Mouse (Mus musculus): ENCODE results near the gene Cideb.

Gene Cideb

GRCm38 (mm10) chr14:55758363-55758784 is at the start of gene Cideb:
TSS of gene Cideb (minus strand) at chr14:55758458.
- DNase-seq (ENCODE audit: low read depth in 1 of 2, low spot score in 2 of 2), result no peak

GRCm38 (mm10) chr14:55795380-55796163 is 37.3 kb upstream of the Cideb start:
- no peak for DNase-seq (ENCODE audit: low read depth in 1 of 2, low spot score in 2 of 2)

DNA sequence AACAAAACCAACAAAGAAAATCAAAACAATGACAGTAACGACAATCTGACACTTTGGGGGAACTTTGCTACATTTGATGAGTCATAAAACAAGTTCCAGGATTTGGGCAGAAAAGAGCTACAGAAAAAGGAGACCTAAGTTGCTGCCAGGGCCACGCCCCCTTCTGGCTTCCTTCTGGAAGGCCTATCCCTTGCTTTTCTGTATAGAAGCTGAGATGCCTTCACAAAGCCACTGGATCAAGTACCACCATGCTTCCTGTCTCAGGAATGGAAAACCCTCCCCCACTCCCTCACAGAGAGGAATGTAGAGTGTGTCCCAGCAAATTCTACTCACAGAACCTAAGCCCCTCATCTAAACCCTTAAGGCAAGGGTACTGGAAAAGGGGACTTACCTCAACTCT is 35.7 kb upstream of the Cideb start:
- DNase-seq (ENCODE audit: low read depth in 1 of 2, low spot score in 2 of 2), result no peak

DNA sequence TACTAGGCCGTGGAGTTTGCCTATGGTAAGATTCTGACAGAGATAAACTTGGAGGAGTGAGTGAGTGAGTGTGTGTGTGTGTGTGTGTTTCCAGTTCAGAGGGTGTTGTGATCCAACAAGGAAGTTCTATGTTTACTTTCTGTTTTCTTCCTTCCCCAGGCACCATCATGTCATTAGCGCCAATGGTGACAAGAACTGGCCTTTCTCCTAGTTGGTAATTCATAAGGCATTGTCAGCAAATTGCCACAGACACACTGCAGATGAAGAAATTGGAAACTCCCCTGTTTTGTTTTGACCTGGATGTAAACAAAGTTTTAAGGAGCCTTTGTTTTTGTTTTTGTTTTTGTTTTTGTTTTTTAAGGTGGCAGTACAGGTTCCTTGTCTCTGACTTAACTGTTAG is 35.2 kb upstream of the Cideb start:
- no peak for DNase-seq (ENCODE audit: low read depth in 1 of 2, low spot score in 2 of 2)

DNA sequence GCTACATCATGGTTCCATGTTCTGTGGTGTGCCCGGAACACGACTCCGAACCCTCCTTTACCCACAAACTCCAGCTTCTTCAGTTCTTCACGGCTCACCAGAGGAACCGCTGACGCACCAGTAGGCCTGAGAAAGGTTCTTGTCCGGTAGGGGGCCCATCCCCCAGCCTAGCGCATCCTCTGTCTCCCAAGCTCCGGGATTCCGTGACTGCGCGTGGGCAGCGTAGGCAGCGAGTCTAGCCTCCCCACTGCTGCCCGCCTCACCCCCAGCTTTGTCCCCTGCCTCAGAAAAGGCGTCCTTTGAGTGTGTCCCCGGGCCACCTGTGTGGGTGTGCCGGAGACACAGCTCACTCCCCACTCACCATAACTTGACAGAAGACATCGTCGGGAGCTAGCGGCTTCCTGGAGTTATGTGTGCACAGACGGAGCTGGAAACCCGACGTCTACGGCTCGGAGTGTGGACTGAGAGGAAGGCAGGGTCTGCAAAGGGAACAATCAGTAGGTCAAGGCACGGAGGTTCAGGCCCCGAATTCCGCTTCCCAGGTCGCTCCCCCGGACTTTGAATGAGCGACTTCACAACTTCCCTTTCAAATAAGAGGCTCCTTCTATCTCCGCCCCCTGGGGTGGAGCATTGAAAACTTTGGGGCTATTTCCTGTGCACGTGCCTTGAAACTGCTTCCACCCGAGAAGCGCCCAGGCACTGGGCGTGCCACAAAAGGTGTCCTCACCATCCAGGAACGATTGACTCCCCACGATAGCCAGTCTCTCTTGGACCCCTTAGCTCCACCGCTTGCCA is 30.2 kb upstream of the Cideb start, which contains the start of gene Ripk3:
Gene Ripk3 (minus strand): TSS at position 610 of the 795 bp plus-strand sequence.
- DNase-seq (ENCODE audit: low read depth in 1 of 2, low spot score in 2 of 2), result peak in 1 of 2 experiments; percentile 58

GRCm38 (mm10) chr14:55787731-55788130 is 29.5 kb upstream of the Cideb start:
- DNase-seq (ENCODE audit: low read depth in 1 of 2, low spot score in 2 of 2), result peak in 1 of 2 experiments; percentile 1

DNA sequence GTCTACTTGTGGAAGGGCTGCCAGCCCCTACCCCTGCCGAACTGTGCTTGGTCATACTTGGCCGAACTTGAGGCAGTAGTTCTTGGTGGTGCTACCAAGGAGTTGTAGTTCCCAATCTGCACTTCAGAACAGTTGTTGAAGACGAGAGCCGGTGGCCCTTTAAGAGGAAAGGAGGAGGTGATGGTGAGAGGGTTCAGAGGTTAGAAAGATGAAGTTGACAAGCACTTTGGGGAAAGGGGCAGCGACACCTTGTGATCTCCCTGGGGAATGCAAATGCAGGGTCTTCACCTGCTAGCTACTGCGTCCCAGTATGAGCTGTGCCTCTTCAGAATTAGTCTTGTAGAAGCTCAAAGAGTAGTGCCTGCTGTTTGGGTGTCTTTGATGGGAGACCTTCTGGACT is 26.9 kb upstream of the Cideb start:
- no peak for DNase-seq (ENCODE audit: low read depth in 1 of 2, low spot score in 2 of 2)

GRCm38 (mm10) chr14:55783958-55784235 is 25.6 kb upstream of the Cideb start, which contains the start of gene Adcy4:
TSS of gene Adcy4 (minus strand) at chr14:55784095.
- no peak for DNase-seq (ENCODE audit: low read depth in 1 of 2, low spot score in 2 of 2)

GRCm38 (mm10) chr14:55783171-55783957 is 25.1 kb upstream of the Cideb start:
- DNase-seq (ENCODE audit: low read depth in 1 of 2, low spot score in 2 of 2), result no peak

GRCm38 (mm10) chr14:55782361-55782960 is 24.2 kb upstream of the Cideb start:
- no peak for DNase-seq (ENCODE audit: low read depth in 1 of 2, low spot score in 2 of 2)

- DNase-seq (ENCODE audit: low read depth in 1 of 2, low spot score in 2 of 2), result peak in 1 of 2 experiments; percentile 40
These were observed 23.1 kb upstream of the Cideb start for GRCm38 (mm10) chr14:55781310-55781709.

DNA sequence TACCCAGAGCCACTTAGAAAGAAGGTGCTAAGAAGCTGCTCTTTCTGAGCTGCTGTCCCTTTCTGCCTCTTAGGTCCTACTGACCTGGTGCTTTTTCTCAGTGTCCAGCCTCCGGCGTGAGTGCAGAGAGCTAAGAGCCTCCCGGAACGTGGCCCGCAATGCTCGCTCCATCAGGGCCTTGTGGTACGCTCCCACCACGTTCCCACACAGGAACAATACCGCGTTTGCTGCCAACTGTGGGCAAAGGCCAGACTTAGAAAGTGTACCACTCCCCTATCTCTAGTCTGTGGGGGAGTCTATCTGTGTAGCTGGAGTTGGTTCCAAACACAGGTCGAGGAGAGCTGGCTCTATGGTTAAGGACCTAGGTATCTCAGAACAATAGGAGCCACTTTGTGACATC is 22.5 kb upstream of the Cideb start:
- DNase-seq (ENCODE audit: low read depth in 1 of 2, low spot score in 2 of 2), result no peak

- peak in 1 of 2 experiments; percentile 1 for DNase-seq (ENCODE audit: low read depth in 1 of 2, low spot score in 2 of 2)
These were observed 21.4 kb upstream of the Cideb start for GRCm38 (mm10) chr14:55779656-55780055.

GRCm38 (mm10) chr14:55778686-55779085 is 20.4 kb upstream of the Cideb start:
- no peak for DNase-seq (ENCODE audit: low read depth in 1 of 2, low spot score in 2 of 2)

GRCm38 (mm10) chr14:55777806-55778205 is 19.5 kb upstream of the Cideb start:
- DNase-seq (ENCODE audit: low read depth in 1 of 2, low spot score in 2 of 2), result no peak

- no peak for DNase-seq (ENCODE audit: low read depth in 1 of 2, low spot score in 2 of 2)
These were observed 18.9 kb upstream of the Cideb start for GRCm38 (mm10) chr14:55777176-55777575.

- DNase-seq (ENCODE audit: low read depth in 1 of 2, low spot score in 2 of 2), result no peak
These were observed 18.5 kb upstream of the Cideb start for GRCm38 (mm10) chr14:55776711-55777110.

DNA sequence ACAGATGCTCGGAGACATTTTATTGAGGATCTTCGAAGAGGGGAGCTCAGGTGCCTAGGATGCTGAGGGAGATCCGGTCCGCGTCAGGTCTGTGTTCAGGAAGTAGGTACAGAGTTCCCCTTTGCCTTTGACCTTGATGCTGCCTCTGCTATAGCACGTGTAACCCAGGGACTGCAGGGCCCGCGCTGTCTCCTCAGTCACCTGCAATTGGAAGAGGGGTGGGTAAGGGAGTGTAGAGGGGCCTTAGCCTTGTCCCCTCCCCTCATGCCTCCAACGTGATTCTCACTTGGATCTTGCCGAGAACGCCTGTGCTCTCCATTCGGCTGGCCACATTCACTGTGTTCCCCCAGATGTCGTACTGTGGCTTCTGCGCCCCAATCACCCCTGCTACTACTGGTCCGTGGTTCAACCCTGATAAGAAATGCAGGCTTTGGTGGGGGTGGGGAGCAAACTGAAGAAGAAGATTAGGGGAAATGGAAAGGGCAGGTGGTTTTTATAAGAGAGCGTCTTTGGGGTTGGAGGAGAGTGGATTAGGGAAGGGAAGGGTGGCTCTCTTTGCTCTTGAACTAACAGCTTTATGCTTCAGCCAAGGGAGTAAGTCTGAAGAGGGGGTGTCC is 10.9 kb upstream of the Cideb start:
- no peak for DNase-seq (ENCODE audit: low read depth in 1 of 2, low spot score in 2 of 2)

DNA sequence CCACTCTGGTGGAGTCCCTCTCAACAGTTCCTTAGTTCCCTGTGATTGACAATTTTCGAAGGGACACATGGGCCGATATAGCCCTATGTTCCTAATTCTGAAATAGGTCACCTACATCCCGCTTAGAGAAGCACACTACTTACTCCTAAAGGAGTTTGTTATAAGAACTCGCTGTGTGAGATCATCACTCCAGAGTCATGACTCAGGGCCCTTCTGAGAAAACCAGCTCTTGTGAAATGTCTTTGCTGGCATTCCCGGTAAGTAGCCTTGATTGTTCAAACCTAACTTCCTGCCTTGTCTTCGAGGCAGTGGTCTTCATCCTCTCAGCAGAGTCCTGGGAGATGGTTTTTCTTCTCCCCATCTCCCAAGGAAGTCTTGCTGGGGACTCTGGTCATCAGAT is 10.3 kb upstream of the Cideb start:
- DNase-seq (ENCODE audit: low read depth in 1 of 2, low spot score in 2 of 2), result no peak

GRCm38 (mm10) chr14:55767519-55768414 is 9.5 kb upstream of the Cideb start:
- DNase-seq (ENCODE audit: low read depth in 1 of 2, low spot score in 2 of 2), result no peak

Data from monocyte, adult 2 months (primary cell).